Mouse (Mus musculus) myocyte (in vitro differentiated cells): Measurements from ENCODE around the gene Lrrc49. TPM values are rescaled to one million over a fixed set of nuclear protein-coding genes. Genes with fewer than 3 reads are reported as not detected.
A peak's percentile ranks its signal among the peaks of the same experiment; 100 is the strongest.

ENCODE experiments used
- H3K27me3 ChIP-seq: one replicate; pipeline ENCODE4 v1.6.1; 2011; ENCODE audit not compliant: control insufficient read depth, insufficient read depth, insufficient read length
- H3K36me3 ChIP-seq: one replicate; pipeline ENCODE4 v1.6.1; 2011; ENCODE audit not compliant: control insufficient read depth, insufficient read depth
- H3K4me2 ChIP-seq: one replicate; pipeline ENCODE4 v1.6.1; 2011; ENCODE audit warnings: low read depth, control low read depth
- H3K4me3 ChIP-seq: one replicate; pipeline ENCODE4 v1.5.1; 2011; ENCODE audit warnings: mild to moderate bottlenecking, control low read depth, moderate library complexity
- H3K79me2 ChIP-seq: one replicate; pipeline ENCODE4 v1.6.1; 2011; ENCODE audit not compliant: control insufficient read depth, insufficient read depth
- H3ac ChIP-seq: one replicate; pipeline ENCODE4 v1.6.1; 2011; ENCODE audit not compliant: control insufficient read depth, insufficient read length
- CEBPB ChIP-seq: IDR thresholded peaks from 2 replicates; pipeline ENCODE4 v1.6.1; 2011; ENCODE audit warnings: mild to moderate bottlenecking, moderate library complexity; ENCODE audit not compliant: poor library complexity, insufficient read depth, severe bottlenecking
- E2F4 ChIP-seq: IDR thresholded peaks from one replicate; pipeline ENCODE4 v1.6.1; 2011; ENCODE audit warnings: mild to moderate bottlenecking, control low read depth, moderate library complexity; ENCODE audit not compliant: insufficient read depth
- MAX ChIP-seq: IDR thresholded peaks from one replicate; pipeline ENCODE4 v1.6.1; 2011; ENCODE audit warnings: low read depth, mild to moderate bottlenecking, control low read depth
- MYOD1 ChIP-seq, 3 experiments: IDR thresholded peaks; one replicate each; pipeline ENCODE4 v1.6.1; 2011; ENCODE audit warnings: control low read depth in 2 of 3, low read depth in 2 of 3, mild to moderate bottlenecking in 2 of 3, moderate library complexity in 1 of 3; ENCODE audit not compliant: insufficient read length in 2 of 3, control insufficient read depth in 1 of 3
- MYOG ChIP-seq, 3 experiments: IDR thresholded peaks; one replicate each; pipeline ENCODE4 v1.6.1; 2011; ENCODE audit warnings: control low read depth in 2 of 3, low read depth in 2 of 3, mild to moderate bottlenecking in 2 of 3; ENCODE audit not compliant: insufficient read length in 2 of 3, control insufficient read depth in 1 of 3, insufficient read depth in 1 of 3
- POLR2A ChIP-seq: IDR thresholded peaks from one replicate; pipeline ENCODE4 v1.6.1; 2011; ENCODE audit warnings: low read depth, mild to moderate bottlenecking, control low read depth, moderate library complexity; ENCODE audit not compliant: insufficient read length
- POLR2AphosphoS2 ChIP-seq: IDR thresholded peaks from one replicate; pipeline ENCODE4 v1.6.1; 2011; ENCODE audit warnings: low read depth, control low read depth; ENCODE audit not compliant: insufficient read length
- REST ChIP-seq: IDR thresholded peaks from one replicate; pipeline ENCODE4 v1.6.1; 2011; ENCODE audit warnings: mild to moderate bottlenecking, control low read depth, moderate library complexity; ENCODE audit not compliant: insufficient read depth, insufficient read length
- SRF ChIP-seq: IDR thresholded peaks from one replicate; pipeline ENCODE4 v1.6.1; 2011; ENCODE audit warnings: low read depth; ENCODE audit not compliant: control insufficient read depth, insufficient read length
- TCF12 ChIP-seq: IDR thresholded peaks from one replicate; pipeline ENCODE4 v1.6.1; 2011; ENCODE audit warnings: mild to moderate bottlenecking, control low read depth; ENCODE audit not compliant: poor library complexity, insufficient read depth, severe bottlenecking
- TCF3 ChIP-seq: IDR thresholded peaks from one replicate; pipeline ENCODE4 v1.6.1; 2011; ENCODE audit warnings: low read depth, control low read depth; ENCODE audit not compliant: insufficient read length
- USF1 ChIP-seq: IDR thresholded peaks from one replicate; pipeline ENCODE4 v1.6.1; 2011; ENCODE audit warnings: low read depth, mild to moderate bottlenecking, control low read depth, moderate library complexity
- polyA plus RNA-seq: library from polyadenylated mRNA; unstranded; fragments of >200 nt; fragmentation: generic; extraction: Trizol; gene quantifications from one replicate; pipeline ENCODE4 v1.2.1, GENCODE M21; 2012; ENCODE audit warnings: missing spikeins

The Lrrc49 gene
- polyA plus RNA-seq, 1 experiment = 5.8 TPM

- no peak for TF ChIP-seq MYOD1 (IDR thresholded peaks at IDR 0.05; ENCODE audit: control insufficient read depth in 1 of 3, insufficient read length in 2 of 3, low read depth in 2 of 3)
- TF ChIP-seq MYOG (IDR thresholded peaks at IDR 0.05; ENCODE audit: control insufficient read depth in 1 of 3, insufficient read depth in 1 of 3, insufficient read length in 2 of 3, low read depth in 2 of 3) = no peak
- TF ChIP-seq POLR2AphosphoS2 = no peak
- no peak for TF ChIP-seq TCF12
- no peak for TF ChIP-seq POLR2A
- TF ChIP-seq CEBPB = no peak
- TF ChIP-seq TCF3 = no peak
- no peak for TF ChIP-seq SRF
- TF ChIP-seq MAX = no peak
- no peak for TF ChIP-seq USF1
- no peak for TF ChIP-seq E2F4
- no peak for TF ChIP-seq REST
- Histone ChIP-seq H3K27me3 (no peaks in the 10 kb centered on the region), H3ac (no peak overlapping the region), H3K4me3 (no peak overlapping the region), H3K79me2 (no peaks in the 10 kb centered on the region), H3K4me2 (peak overlapping the region; percentile 24), H3K36me3 (no peaks in the 10 kb centered on the region)
Observed at GRCm38 (mm10) chr9:60529348-60530243, 158.4 kb downstream of the Lrrc49 start.

DNA sequence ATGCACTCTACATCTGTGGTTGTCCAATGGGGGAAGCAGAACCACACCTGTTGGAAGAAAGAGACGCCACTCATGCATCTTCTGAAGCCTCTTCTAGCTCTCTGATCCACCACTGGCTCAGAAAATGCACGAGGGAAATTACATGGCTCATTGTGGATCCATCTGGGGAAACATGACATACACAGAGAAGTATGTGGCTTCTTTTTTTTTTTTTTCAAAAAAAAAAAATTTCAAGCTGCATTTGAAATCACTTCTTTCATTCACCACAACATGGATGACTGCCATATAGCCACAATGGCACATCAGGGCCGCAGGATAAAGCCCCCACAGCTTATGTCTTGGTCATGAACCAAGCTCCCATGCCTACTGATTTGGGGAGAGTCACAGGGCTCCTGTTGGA lies 159.7 kb downstream of the Lrrc49 start:
- H3K36me3 ChIP-seq = no peaks in the 10 kb centered on the region
- peak overlapping the region; percentile 22 for H3K4me2 ChIP-seq
- H3ac ChIP-seq = no peak overlapping the region
- TF ChIP-seq MAX (no peak), CEBPB (no peak), TCF3 (no peak), TCF12 (no peak), SRF (no peak)
- no peaks in the 10 kb centered on the region for H3K79me2 ChIP-seq
- H3K4me3 ChIP-seq = no peak overlapping the region
- H3K27me3 ChIP-seq = no peaks in the 10 kb centered on the region

- Histone ChIP-seq H3K79me2 (no peaks in the 10 kb centered on the region), H3K27me3 (no peaks in the 10 kb centered on the region), H3K36me3 (no peaks in the 10 kb centered on the region), H3K4me2 (peak overlapping the region; percentile 22), H3ac (no peak overlapping the region), H3K4me3 (no peak overlapping the region)
- TF ChIP-seq POLR2AphosphoS2 (no peak), CEBPB (peak; percentile 77)
Observed at GRCm38 (mm10) chr9:60527836-60528235, 160.1 kb downstream of the Lrrc49 start.

GRCm38 (mm10) chr9:60527051-60527450 lies 160.9 kb downstream of the Lrrc49 start:
- Histone ChIP-seq H3ac (no peak overlapping the region), H3K4me3 (no peak overlapping the region), H3K4me2 (peak overlapping the region; percentile 5), H3K79me2 (no peaks in the 10 kb centered on the region), H3K27me3 (no peaks in the 10 kb centered on the region), H3K36me3 (no peaks in the 10 kb centered on the region)
- TF ChIP-seq TCF3 = no peak
- TF ChIP-seq SRF = peak; percentile 62
- TF ChIP-seq REST = no peak

GRCm38 (mm10) chr9:60526195-60526594 lies 161.8 kb downstream of the Lrrc49 start:
- TF ChIP-seq MYOG (IDR thresholded peaks at IDR 0.05; ENCODE audit: control insufficient read depth in 1 of 3, insufficient read depth in 1 of 3, insufficient read length in 2 of 3, low read depth in 2 of 3) (no peak), TCF12 (no peak), REST (no peak), E2F4 (no peak), POLR2A (no peak), SRF (no peak), MYOD1 (IDR thresholded peaks at IDR 0.05; ENCODE audit: control insufficient read depth in 1 of 3, insufficient read length in 2 of 3, low read depth in 2 of 3) (no peak), USF1 (no peak), TCF3 (no peak)
- Histone ChIP-seq H3ac (no peak overlapping the region), H3K4me3 (no peak overlapping the region), H3K36me3 (no peaks in the 10 kb centered on the region), H3K79me2 (no peaks in the 10 kb centered on the region), H3K27me3 (no peaks in the 10 kb centered on the region), H3K4me2 (no peak overlapping the region)
